Mouse (Mus musculus) retina, postnatal 7 days (tissue): ENCODE measurements around the gene Il2rb.
A peak's percentile ranks its signal among the peaks of the same experiment; 100 is the strongest.

ENCODE experiments used
- DNase-seq: peaks from one replicate; pipeline ENCODE4 v3.0.0-alpha.2; 2012; ENCODE audit warnings: low read depth, low spot score

Il2rb gene

DNA sequence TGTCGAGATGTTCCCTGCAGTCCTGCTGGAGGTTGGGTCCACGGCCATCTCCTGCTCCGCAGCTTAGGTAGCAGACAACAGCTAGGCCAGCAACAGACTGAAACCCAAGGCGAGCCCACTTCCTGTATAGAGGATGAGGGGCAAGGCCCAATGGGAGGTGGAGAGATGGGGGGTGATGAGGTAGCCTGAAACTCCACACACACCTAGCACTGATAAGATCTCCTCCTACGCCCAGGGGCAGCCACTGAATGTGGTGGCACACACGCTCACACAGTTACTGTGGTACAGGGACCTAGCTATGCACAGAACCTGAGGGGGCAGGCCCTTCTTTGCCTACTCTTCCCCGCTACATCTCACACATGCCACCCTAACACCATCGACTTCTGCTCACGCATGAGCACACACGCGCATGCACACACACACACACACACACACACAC lies at the start of gene Il2rb:
Il2rb (minus strand) TSS at position 304 of the 439 bp plus-strand sequence.
- no peak for DNase-seq

GRCm38 (mm10) chr15:78544561-78545001 lies 49.5 kb upstream of the Il2rb start, which contains the start of gene Sstr3:
Sstr3 (minus strand) TSS chr15:78544685.
- DNase-seq: no peak

DNA sequence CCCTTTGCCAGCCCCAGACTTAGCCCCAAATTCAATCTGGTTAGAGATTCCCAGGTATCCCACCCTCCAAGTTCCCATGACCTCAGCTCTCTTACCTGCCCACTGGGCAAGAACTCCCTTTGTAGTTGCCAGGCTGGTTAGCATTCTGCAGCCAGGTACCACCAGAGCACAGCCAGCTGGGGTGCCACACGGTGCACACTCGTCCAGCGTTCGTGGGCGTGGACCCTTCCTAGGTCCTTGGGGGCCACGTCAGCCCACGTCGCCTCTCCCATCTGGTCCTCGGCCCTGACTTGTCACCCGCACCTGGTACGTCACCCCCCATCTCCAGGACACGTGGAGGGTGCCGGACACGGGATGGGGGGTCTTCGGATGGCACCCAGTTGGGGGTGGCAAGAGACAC lies 49.0 kb upstream of the Il2rb start:
- DNase-seq: no peak

DNA sequence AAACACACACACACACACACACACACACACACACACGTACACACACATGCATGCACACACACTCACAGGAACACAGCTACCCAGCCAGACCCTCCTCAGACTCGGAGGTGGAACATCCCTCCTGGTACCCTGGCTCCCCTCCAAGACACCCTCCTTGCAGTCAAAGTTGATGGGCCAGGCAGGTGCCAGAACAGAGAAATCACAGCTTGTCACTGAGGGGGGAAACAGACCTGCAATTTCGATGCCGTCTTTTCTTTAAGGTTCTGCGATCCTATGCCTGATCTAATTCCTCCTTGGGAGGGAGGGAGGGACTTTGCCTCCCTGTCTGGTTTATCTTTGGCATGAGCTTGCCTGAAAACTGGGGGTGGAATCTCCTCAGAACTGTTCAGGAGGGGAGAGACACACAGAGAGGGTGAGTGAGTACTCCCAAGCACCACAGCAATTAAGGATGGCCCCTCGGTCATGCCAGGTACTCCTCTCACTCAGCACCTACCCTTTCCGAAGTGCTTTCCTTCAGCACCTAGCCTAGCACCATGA lies 47.8 kb upstream of the Il2rb start:
- DNase-seq: no peak

GRCm38 (mm10) chr15:78542098-78542766 lies 47.2 kb upstream of the Il2rb start:
- DNase-seq: no peak

DNA sequence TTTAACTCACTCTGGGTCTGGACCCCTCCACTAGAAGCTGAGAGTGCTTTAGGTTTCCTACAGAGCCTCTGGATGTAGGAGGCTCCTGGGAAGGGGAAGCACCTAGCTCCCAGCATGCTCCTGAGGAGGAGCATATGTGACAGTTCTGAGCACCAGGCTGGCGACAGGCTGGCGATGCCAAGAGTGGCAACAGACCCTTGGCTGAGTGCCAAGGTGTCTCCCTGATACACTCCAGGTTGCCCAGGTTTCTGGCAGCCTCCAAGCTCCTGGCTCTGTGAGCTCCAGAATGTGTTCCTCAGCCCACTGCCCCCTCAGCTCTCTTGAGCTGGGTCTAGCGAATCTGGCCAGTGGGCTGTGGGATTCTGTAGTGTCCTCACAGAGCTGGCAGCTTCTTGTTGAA lies 46.5 kb upstream of the Il2rb start:
- DNase-seq: no peak

DNA sequence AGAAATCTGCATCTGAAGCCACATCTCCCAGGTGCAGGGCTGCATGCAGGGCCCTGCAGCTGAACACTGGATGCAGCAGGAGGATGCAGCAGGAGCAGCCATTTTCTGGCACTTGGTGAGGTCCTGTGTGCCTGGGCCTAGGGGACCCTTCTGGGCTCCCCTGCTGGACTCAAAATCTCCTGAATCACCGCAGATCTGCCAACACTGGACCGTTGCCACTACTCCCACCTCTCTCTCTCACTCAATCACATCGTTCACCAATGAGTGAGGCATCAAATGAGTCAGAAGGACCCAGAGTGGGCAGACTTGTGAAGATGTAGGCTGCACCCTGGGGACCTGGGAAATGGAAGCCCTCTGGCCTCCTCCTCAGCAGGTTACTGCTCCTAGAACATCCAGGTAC lies 46.0 kb upstream of the Il2rb start:
- DNase-seq: no peak

- no peak for DNase-seq
Observed at GRCm38 (mm10) chr15:78535723-78536421, 40.8 kb upstream of the Il2rb start.

DNA sequence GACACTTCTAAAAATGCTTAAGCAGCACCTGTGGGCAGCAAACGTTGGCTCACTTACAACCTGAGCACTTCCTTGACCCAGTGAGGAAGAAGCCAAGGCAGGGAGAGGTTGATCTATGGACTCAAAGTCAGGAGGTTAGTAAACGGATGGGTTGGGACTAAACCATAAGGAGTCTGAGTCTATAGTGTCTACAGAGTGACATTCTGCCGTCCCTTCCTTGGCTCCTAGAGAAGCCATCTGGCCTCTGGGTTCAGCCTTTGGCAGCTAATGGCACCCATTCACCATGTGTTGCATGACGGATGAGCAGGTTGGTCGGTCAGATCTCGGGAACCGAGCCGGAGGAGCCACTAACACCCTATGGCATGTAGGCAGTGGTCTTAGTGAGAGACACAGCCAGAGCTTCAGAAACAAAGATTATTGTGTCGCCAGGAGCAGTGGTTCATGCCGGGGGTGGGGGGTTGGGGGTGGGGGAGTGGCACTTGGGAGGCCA lies 38.3 kb upstream of the Il2rb start:
- no peak for DNase-seq

GRCm38 (mm10) chr15:78532566-78533345 lies 37.7 kb upstream of the Il2rb start:
- no peak for DNase-seq

GRCm38 (mm10) chr15:78531901-78532469 lies 36.9 kb upstream of the Il2rb start:
- DNase-seq: peak; percentile 87

- DNase-seq: no peak
Observed at GRCm38 (mm10) chr15:78531451-78531720, 36.3 kb upstream of the Il2rb start.

- no peak for DNase-seq
Observed at GRCm38 (mm10) chr15:78530671-78531450, 35.8 kb upstream of the Il2rb start, which contains the start of gene C1qtnf6. C1qtnf6 (minus strand) TSS chr15:78531416.

- no peak for DNase-seq
Observed at GRCm38 (mm10) chr15:78530141-78530540, 35.1 kb upstream of the Il2rb start.

- peak; percentile 34 for DNase-seq
Observed at GRCm38 (mm10) chr15:78529428-78529990, 34.4 kb upstream of the Il2rb start.

DNA sequence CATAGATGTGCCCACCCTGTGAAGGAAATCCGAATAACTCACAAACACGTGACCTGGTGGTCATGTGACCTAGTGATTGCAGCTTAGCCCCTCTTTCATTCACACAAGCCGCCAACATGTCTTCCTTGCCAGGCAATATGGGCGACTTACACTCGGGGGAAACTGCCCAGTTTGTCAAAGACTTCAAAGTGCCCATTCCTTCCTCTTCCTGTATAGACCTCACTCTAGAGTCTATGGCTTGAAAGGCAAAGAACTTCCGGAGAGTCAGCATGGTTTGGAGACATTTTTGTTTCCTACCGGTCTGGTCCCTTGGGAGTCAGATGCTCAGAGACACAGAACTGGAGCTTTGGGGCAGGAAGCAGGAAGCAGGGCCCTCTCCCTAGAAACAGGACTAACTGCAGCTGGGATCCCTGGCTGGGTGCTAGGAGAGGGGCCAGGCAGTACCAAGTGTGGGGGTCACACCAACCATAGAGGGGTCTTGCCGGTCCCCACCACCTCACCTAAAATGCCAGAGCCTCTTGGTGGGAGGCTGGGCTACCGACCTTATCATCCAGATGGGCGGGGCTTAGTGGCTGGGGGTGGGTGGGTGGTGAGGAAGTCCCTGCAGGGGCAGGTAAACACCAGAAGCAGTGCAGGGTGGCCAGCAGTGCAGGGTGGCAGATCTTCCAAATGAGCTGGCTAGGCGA lies 33.8 kb upstream of the Il2rb start:
- DNase-seq: no peak

DNA sequence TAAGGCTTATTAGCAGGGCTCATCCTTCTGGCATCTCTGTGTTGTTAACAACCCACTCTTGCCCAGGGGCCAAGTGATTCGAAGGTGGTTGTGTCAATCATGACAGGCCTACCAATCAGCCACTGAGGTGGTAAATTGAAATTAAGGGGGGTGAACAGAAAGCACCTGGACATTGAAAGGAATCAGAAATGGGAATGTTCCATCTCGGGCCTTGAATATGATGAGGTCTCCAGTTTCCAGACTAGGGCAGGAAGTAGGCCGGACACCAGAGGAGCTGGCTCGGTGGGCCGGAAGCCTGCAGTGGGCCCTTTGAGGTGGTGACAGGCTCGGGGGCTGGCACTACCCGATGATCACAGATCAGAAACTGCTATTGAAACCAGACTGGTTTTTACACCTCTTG lies 32.9 kb upstream of the Il2rb start:
- DNase-seq: no peak

DNA sequence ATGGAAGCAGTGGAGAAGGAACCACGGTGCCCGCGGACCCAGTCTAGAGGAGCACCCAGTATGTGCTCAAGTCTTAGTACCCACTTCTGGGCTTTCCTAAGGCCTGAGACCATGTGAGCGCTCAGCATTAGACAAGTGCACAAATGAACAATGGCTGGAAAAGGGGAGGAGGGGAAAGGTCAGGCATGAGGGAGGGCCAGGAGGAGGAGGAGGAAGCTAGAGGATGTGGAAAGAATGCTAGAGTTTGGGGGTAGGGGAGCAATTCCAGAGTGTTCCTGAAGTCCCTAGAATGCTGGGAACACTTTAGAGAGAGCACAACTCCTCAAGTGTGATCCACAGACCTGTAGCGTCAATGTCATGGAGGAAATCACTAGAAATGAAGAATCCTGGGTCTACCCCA lies 29.1 kb upstream of the Il2rb start:
- DNase-seq: no peak

- DNase-seq: no peak
Observed at GRCm38 (mm10) chr15:78521892-78522291, 26.8 kb upstream of the Il2rb start.

DNA sequence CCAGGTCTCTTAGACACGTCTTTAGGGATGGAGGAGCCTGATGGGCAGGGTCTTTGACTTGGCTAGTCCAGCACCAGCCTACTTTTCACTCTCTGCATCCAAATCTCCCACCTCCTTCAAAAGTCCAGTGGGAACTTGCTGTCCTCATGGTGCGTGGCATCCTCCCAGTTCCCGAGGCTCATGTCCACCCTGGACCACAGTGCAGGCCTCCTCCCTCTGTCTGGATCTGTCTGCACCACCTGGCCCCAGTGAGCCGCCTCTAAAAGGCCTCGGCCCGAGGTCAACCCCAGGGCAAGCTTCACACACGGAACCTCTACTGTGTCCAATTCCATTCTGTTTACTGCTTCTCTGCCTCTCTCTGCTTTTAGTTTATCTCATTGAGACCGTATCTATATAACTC lies 26.3 kb upstream of the Il2rb start:
- DNase-seq: no peak
